Mouse (Mus musculus) stomach, embryonic 14.5 days (tissue): Measurements from ENCODE around the gene Irak3. TPM values are rescaled to one million over a fixed set of nuclear protein-coding genes. Genes with fewer than 3 reads are reported as not detected.

ENCODE experiments used
- polyA plus RNA-seq: library from polyadenylated mRNA; unstranded; fragments of >200 nt; fragmentation: Nextera tagmentation; extraction: Ambion mirVana; gene quantifications from 2 replicates; pipeline ENCODE4 v1.2.1, GENCODE M21; 2014

Gene Irak3
- polyA plus RNA-seq, 1 experiment from 2014 or later: 0.75 TPM

Other genes starting within 250 kb of the Irak3 start
- gene Helb, start 89.1 kb downstream of the Irak3 start, polyA plus RNA-seq: 5.0 and 7.1 TPM in 2 replicates
- gene Tmbim4, start 540 bp downstream of the Irak3 start, polyA plus RNA-seq: 104 and 110 TPM in 2 replicates
- gene Llph, start 24.9 kb upstream of the Irak3 start, polyA plus RNA-seq: 59.2 and 66.1 TPM in 2 replicates